Mouse (Mus musculus) stomach, embryonic 16.5 days (tissue): ENCODE data around the gene Ifna6. TPM values are rescaled to one million over a fixed set of nuclear protein-coding genes. Genes with fewer than 3 reads are reported as not detected.
"Not testable (repeated sequence)": the region's sequence is repeated elsewhere in the genome, so short reads cannot be mapped to it uniquely, and the experiment has no call there.

Source experiments
- ATAC-seq: fragments of 200-750 bp; cut with Nextera tagmentation; 2 replicates; pipeline ENCODE4 v1.8.0; 2017; ENCODE audit warnings: moderate number of reproducible peaks, moderate TSS enrichment; ENCODE audit not compliant: insufficient read depth, low FRiP score
- H3K27ac ChIP-seq: fragments of 300-500 bp; sonication (generic); 2 replicates; pipeline ENCODE4 v1.5.1; 2014; ENCODE audit warnings: low read length
- H3K27me3 ChIP-seq: fragments of 300-500 bp; sonication (generic); 2 replicates; pipeline ENCODE4 v1.6.1; 2014; ENCODE audit warnings: low read length, control low read depth, mixed read lengths; ENCODE audit not compliant: control insufficient read depth, insufficient read depth
- H3K36me3 ChIP-seq: fragments of 300-500 bp; sonication (generic); 2 replicates; pipeline ENCODE4 v1.6.1; 2014; ENCODE audit warnings: low read length; ENCODE audit not compliant: control insufficient read depth, insufficient read depth
- H3K4me1 ChIP-seq: fragments of 300-500 bp; sonication (generic); 2 replicates; pipeline ENCODE4 v1.6.1; 2014; ENCODE audit warnings: low read length, control low read depth, mixed read lengths; ENCODE audit not compliant: control insufficient read depth, insufficient read depth
- H3K4me2 ChIP-seq: fragments of 300-500 bp; sonication (generic); 2 replicates; pipeline ENCODE4 v1.6.1; 2014; ENCODE audit warnings: low read depth, low read length, mixed read lengths
- H3K4me3 ChIP-seq: fragments of 300-500 bp; sonication (generic); replicated peaks from 2 replicates; pipeline ENCODE4 v1.5.1; 2014; ENCODE audit warnings: mild to moderate bottlenecking, low read length
- H3K9ac ChIP-seq: fragments of 300-500 bp; sonication (generic); 2 replicates; pipeline ENCODE4 v1.6.1; 2014; ENCODE audit warnings: low read length
- H3K9me3 ChIP-seq: fragments of 300-500 bp; sonication (generic); replicated peaks from 2 replicates; pipeline ENCODE4 v1.6.1; 2016; ENCODE audit warnings: low read length, control low read depth; ENCODE audit not compliant: control insufficient read depth
- WGBS: fragments of 180-500 bp; shearing (Covaris S2); extraction: QIAGEN DNeasy Blood & Tissue Kit; methylation state at CpG from one replicate; pipeline ENCODE4 v1.1.7; 2014; 5-methylcytosine and 5-hydroxymethylcytosine counted together
- polyA plus RNA-seq: library from polyadenylated mRNA; unstranded; fragments of >200 nt; fragmentation: Nextera tagmentation; extraction: Ambion mirVana; gene quantifications from 2 replicates; pipeline ENCODE4 v1.2.1, GENCODE M21; 2015

Gene Ifna6
- polyA plus RNA-seq, 1 experiment from 2014 or later, result not detected

- not testable (repeated sequence) for H3K27me3 ChIP-seq, H3K4me2 ChIP-seq, H3K9me3 ChIP-seq, H3K4me1 ChIP-seq, H3K9ac ChIP-seq, H3K27ac ChIP-seq, ATAC-seq, H3K36me3 ChIP-seq, H3K4me3 ChIP-seq
- WGBS, result no CpG with 5 or more reads among the region's 28 CpGs
Observed at GRCm38 (mm10) chr4:88797097-88797496, 30.1 kb upstream of the Ifna6 start, which contains the start of gene Gm13279. Gene Gm13279, plus strand, starts transcription at chr4:88797397.

DNA sequence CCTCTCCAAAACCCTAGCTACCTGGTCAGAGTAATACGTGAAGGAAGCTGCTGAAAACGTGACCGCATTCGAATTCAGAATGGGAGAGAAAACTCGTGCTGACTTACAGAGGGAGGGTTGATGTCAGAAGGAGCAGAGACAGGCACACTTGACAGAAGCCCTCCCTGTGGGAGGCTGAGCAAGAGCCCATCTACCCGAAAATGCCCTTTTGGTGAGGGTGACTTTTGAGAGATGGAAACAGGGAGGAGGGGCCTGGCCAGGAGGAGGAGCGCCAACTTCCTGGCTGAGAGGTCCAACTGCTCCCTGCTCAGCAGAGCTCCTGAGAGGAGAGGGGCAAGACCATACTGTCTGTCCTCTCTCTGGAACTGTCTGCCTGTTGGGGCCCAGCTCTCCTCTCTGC is 27.9 kb upstream of the Ifna6 start, which contains the start of gene Gm13285:
Gm13285 (plus strand) TSS at position 301 of the 400 bp plus-strand sequence.
- H3K4me1 ChIP-seq, ATAC-seq: not testable (repeated sequence)
- 13% methylated on average over 4 of the region's 7 CpGs for WGBS

GRCm38 (mm10) chr4:88802954-88803353 is 24.3 kb upstream of the Ifna6 start, which contains the start of gene Gm13287:
Gene Gm13287, plus strand, starts transcription at chr4:88803254.
- not testable (repeated sequence) for H3K9me3 ChIP-seq, H3K27ac ChIP-seq, H3K4me2 ChIP-seq, H3K27me3 ChIP-seq, H3K4me3 ChIP-seq, ATAC-seq, H3K9ac ChIP-seq, H3K4me1 ChIP-seq, H3K36me3 ChIP-seq
- no CpG with 5 or more reads among the region's 29 CpGs for WGBS

More for the DNA sequence above, 27.9 kb upstream of the Ifna6 start, which contains the start of gene Gm13285:
- not testable (repeated sequence) for H3K9me3 ChIP-seq, H3K9ac ChIP-seq, H3K4me2 ChIP-seq, H3K27me3 ChIP-seq, H3K4me3 ChIP-seq, H3K27ac ChIP-seq, H3K36me3 ChIP-seq

GRCm38 (mm10) chr4:88805231-88805630 is 22.0 kb upstream of the Ifna6 start, which contains the start of gene Gm13288:
Gene Gm13288, plus strand, starts transcription at chr4:88805531.
- H3K36me3 ChIP-seq, H3K4me1 ChIP-seq, H3K9me3 ChIP-seq, H3K27ac ChIP-seq, H3K27me3 ChIP-seq, H3K9ac ChIP-seq, ATAC-seq, H3K4me2 ChIP-seq: not testable (repeated sequence)
- no CpG with 5 or more reads among the region's 8 CpGs for WGBS
- H3K4me3 ChIP-seq, result peak within 1 kb of the TSS; percentile 23; the same call in 1 of the 2 replicates

DNA sequence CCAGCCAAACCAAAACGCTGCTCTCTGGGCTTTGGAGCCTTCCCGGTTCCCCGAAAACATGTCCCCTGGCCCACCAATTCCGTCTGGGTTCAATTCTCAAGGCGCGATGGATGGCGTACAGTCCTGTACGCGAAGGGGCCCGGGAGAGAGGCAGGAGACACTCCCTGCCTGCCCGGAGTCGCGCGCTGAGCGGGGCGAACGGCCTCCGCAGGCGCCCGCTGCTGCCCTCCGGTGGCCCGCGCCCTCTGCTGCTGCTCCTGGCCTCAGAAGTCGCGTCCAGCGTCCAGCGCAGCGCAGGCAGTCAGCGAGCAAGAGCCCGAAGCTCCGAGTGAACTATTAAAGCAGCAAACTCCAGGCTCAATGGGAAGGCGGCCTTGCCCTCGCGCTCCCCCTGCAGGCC is 21.5 kb upstream of the Ifna6 start:
- not testable (repeated sequence) for H3K9ac ChIP-seq, H3K4me2 ChIP-seq, H3K4me1 ChIP-seq, H3K27me3 ChIP-seq, H3K36me3 ChIP-seq, H3K27ac ChIP-seq, ATAC-seq, H3K9me3 ChIP-seq
- 0% methylated on average over 13 of the region's 34 CpGs for WGBS
- H3K4me3 ChIP-seq, result peak overlapping the region; percentile 23; the same call in 1 of the 2 replicates

- Histone ChIP-seq H3K4me3 (no peak within 1 kb of the TSS), H3K9ac (no peak within 1 kb of the TSS), H3K27me3 (no peaks in the 10 kb centered on the region), H3K36me3 (no peaks in the 10 kb centered on the region), H3K9me3 (no peaks in the 10 kb centered on the region), H3K4me1 (no peaks in the 10 kb centered on the region), H3K27ac (no peak within 1 kb of the TSS), H3K4me2 (no peak within 1 kb of the TSS)
- WGBS, result 46% methylated on average over 3 of the region's 3 CpGs
- ATAC-seq, result no peak
Observed at GRCm38 (mm10) chr4:88815928-88816327, 11.3 kb upstream of the Ifna6 start, which contains the start of gene Ifna7. Gene Ifna7, plus strand, starts transcription at chr4:88816228.

DNA sequence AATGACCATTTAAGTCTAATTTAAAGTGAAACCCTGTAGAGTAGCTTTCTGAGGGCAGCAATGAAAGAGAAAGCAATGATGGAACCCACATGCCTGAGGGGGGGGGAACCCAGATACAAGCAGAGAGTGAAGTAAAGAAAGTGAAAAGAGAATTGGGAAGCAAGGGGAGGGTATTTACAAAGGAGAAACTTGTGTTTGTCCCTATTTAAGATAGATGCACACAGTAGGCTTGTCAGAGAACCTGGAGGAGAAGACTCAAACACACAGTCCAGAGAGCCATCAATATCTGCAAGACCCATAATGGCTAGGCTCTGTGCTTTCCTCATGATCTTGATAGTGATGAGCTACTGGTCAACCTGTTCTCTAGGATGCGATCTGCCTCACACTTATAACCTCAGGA is 7.6 kb upstream of the Ifna6 start, which contains the start of gene Ifna11:
Ifna11 (plus strand) TSS at position 301 of the 400 bp plus-strand sequence.
- no peaks in the 10 kb centered on the region for H3K36me3 ChIP-seq
- WGBS, result 74% methylated on average over 1 of the region's 1 CpGs
- no peak for ATAC-seq

DNA sequence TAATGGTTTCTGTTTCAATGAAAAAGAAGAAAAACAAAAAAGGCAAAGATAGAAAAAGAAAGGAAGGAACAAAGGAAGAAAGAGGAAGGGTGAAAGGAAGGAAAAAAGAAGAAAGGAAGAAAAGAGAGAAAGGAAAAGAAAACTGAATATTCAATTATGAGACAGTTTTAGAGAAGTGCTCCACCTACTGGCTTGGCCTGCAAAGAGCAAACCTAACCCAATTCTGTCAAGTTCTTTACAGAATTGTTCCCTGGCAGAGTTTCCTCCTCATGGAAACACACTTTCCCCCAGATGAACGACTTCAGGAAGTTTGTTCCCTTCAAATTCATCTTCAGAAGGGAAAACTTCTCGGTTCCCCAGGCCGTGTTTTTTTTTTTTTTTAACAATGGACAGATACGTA is 4.2 kb upstream of the Ifna6 start:
- no peak for ATAC-seq

More for the DNA sequence above, 7.6 kb upstream of the Ifna6 start, which contains the start of gene Ifna11:
- Histone ChIP-seq H3K9me3 (no peaks in the 10 kb centered on the region), H3K27me3 (no peaks in the 10 kb centered on the region), H3K9ac (no peak within 1 kb of the TSS), H3K27ac (no peak within 1 kb of the TSS), H3K4me3 (no peak within 1 kb of the TSS), H3K4me2 (no peak within 1 kb of the TSS), H3K4me1 (no peaks in the 10 kb centered on the region)

DNA sequence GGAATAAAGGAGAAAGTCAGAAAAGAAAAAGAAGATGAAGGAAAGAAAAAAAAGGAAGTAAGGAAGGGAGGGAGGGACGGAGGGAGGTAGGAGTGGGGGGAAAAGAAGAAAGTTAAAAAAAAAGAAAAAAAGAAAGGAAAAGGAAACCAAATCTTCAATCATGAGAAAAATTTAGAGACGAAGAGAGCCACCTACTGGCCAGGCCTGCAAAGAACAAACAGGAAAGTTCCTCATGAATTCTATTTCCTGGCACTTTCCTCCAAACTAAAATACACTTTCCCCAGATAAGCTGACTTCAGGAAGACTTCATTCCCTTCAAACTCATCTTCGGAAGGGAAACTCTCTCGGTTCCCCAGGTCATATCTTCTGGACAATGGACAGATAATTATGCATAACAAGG is 3.3 kb downstream of the Ifna6 start:
- H3K4me1 ChIP-seq, result no peaks in the 10 kb centered on the region
- WGBS, result 27% methylated on average over 4 of the region's 4 CpGs
- no peaks in the 10 kb centered on the region for H3K36me3 ChIP-seq
- no peaks in the 10 kb centered on the region for H3K27me3 ChIP-seq
- no peak overlapping the region for H3K4me3 ChIP-seq
- no peaks in the 10 kb centered on the region for H3K9me3 ChIP-seq
- H3K9ac ChIP-seq, result no peak overlapping the region
- no peak for ATAC-seq
- no peak overlapping the region for H3K27ac ChIP-seq
- no peak overlapping the region for H3K4me2 ChIP-seq

More for the DNA sequence above, 4.2 kb upstream of the Ifna6 start:
- no peak overlapping the region for H3K9ac ChIP-seq
- no peaks in the 10 kb centered on the region for H3K9me3 ChIP-seq
- no peaks in the 10 kb centered on the region for H3K36me3 ChIP-seq
- WGBS, result 20% methylated on average over 4 of the region's 4 CpGs
- no peak overlapping the region for H3K4me2 ChIP-seq
- no peaks in the 10 kb centered on the region for H3K4me1 ChIP-seq
- no peaks in the 10 kb centered on the region for H3K27me3 ChIP-seq
- no peak overlapping the region for H3K4me3 ChIP-seq
- no peak overlapping the region for H3K27ac ChIP-seq
